Mouse (Mus musculus) hindbrain, embryonic 11.5 days (tissue): ENCODE results near the gene Prkn. TPM values are rescaled to one million over a fixed set of nuclear protein-coding genes. Genes with fewer than 3 reads are reported as not detected.

Source experiments
- ATAC-seq: fragments of 200-750 bp; cut with Nextera tagmentation; 2 replicates; pipeline ENCODE4 v1.8.0; 2017; ENCODE audit warnings: mild to moderate bottlenecking, moderate TSS enrichment, moderate library complexity; ENCODE audit not compliant: low FRiP score
- DNase-seq: peaks from one replicate; pipeline ENCODE4 v3.0.0-alpha.2; 2015; ENCODE audit warnings: low spot score
- H3K27ac ChIP-seq: fragments of 300-500 bp; sonication (generic); 2 replicates; pipeline ENCODE4 v1.5.1; 2014; ENCODE audit warnings: mild to moderate bottlenecking, low read depth, low read length
- H3K27me3 ChIP-seq: fragments of 300-500 bp; sonication (generic); 2 replicates; pipeline ENCODE4 v1.6.1; 2014; ENCODE audit warnings: mild to moderate bottlenecking, low read length, moderate library complexity, mixed read lengths; ENCODE audit not compliant: control insufficient read depth, insufficient read depth
- H3K36me3 ChIP-seq: fragments of 300-500 bp; sonication (generic); 2 replicates; pipeline ENCODE4 v1.6.1; 2014; ENCODE audit warnings: mild to moderate bottlenecking, low read length, moderate library complexity, mixed read lengths; ENCODE audit not compliant: control insufficient read depth, insufficient read depth
- H3K4me1 ChIP-seq: fragments of 300-500 bp; sonication (generic); replicated peaks from 2 replicates; pipeline ENCODE4 v1.6.1; 2014; ENCODE audit warnings: low read length, mixed read lengths; ENCODE audit not compliant: control insufficient read depth, insufficient read depth
- H3K4me2 ChIP-seq: fragments of 300-500 bp; sonication (generic); replicated peaks from 2 replicates; pipeline ENCODE4 v1.6.1; 2014; ENCODE audit warnings: mild to moderate bottlenecking, low read depth, low read length
- H3K4me3 ChIP-seq: fragments of 300-500 bp; sonication (generic); 2 replicates; pipeline ENCODE4 v1.5.1; 2014; ENCODE audit warnings: low read depth, low read length
- H3K9ac ChIP-seq: fragments of 300-500 bp; sonication (generic); 2 replicates; pipeline ENCODE4 v1.6.1; 2014; ENCODE audit warnings: low read depth, low read length
- H3K9me3 ChIP-seq: fragments of 300-500 bp; sonication (generic); 2 replicates; pipeline ENCODE4 v1.6.1; 2016; ENCODE audit warnings: low read length; ENCODE audit not compliant: control insufficient read depth
- WGBS: fragments of 180-500 bp; shearing (Covaris S2); extraction: QIAGEN DNeasy Blood & Tissue Kit; methylation state at CpG from one replicate; pipeline ENCODE4 v1.1.7; 2014; 5-methylcytosine and 5-hydroxymethylcytosine counted together
- polyA plus RNA-seq: library from polyadenylated mRNA; unstranded; fragments of >200 nt; fragmentation: Nextera tagmentation; extraction: Ambion mirVana; gene quantifications from 2 replicates; pipeline ENCODE4 v1.2.1, GENCODE M21; 2014

The Prkn gene
- polyA plus RNA-seq, 1 experiment from 2014 or later = 1.9 TPM

DNA sequence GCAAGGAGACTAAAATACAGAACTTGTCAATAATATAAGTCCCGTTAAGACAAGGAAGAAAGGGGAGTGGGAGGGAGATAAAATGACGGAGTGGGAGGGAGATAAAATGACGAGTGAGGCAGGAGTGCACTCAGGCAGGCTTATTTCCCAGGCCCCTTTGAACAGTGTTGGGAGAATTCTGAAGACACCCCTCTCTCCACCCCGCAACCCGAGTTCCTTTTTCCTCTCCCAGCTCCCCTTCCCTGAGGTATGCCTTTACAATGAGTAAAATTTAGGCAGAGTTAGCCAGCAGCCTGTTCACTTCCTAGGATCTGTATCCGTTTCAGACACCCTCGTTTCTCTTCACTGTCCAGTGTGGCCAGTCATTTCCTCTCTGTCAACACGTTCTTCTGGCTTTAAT lies 1073.4 kb downstream of the Prkn start:
- Histone ChIP-seq H3K9me3 (no peaks in the 10 kb centered on the region), H3K4me3 (no peak overlapping the region), H3K36me3 (no peaks in the 10 kb centered on the region), H3K9ac (no peak overlapping the region), H3K4me2 (peak overlapping the region; percentile 39; the same call in 1 of the 2 replicates), H3K4me1 (no peaks in the 10 kb centered on the region), H3K27ac (no peak overlapping the region), H3K27me3 (no peaks in the 10 kb centered on the region)
- ATAC-seq = no peak
- peak; percentile 34 for DNase-seq
- 10% methylated on average over 8 of the region's 8 CpGs for WGBS

DNA sequence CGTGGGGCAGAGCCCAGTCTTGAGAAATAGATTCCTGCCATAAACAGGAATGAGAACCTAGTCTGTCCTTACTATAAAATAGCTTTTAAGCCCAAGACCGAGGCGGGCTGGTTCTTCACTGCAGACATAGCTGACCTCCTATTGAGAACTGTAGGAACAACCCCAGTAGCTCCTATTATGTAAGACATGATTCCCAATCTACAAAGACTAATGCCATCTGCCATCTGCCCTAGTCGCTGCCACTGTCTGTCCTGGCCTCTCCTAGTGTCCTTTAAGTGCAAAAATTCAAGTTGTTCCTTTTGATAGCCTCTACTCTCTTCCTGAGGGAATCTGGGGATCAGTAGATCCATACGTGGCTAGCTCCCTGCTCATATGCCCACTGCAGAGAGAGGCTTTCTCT lies 1074.3 kb downstream of the Prkn start:
- no peaks in the 10 kb centered on the region for H3K9me3 ChIP-seq
- H3K4me2 ChIP-seq = no peak overlapping the region
- no peak overlapping the region for H3K27ac ChIP-seq
- H3K9ac ChIP-seq = no peak overlapping the region
- H3K36me3 ChIP-seq = no peaks in the 10 kb centered on the region
- no peak for DNase-seq
- no peak for ATAC-seq
- no peak overlapping the region for H3K4me3 ChIP-seq
- WGBS = 68% methylated on average over 5 of the region's 5 CpGs
- no peaks in the 10 kb centered on the region for H3K4me1 ChIP-seq
- H3K27me3 ChIP-seq = no peaks in the 10 kb centered on the region

DNA sequence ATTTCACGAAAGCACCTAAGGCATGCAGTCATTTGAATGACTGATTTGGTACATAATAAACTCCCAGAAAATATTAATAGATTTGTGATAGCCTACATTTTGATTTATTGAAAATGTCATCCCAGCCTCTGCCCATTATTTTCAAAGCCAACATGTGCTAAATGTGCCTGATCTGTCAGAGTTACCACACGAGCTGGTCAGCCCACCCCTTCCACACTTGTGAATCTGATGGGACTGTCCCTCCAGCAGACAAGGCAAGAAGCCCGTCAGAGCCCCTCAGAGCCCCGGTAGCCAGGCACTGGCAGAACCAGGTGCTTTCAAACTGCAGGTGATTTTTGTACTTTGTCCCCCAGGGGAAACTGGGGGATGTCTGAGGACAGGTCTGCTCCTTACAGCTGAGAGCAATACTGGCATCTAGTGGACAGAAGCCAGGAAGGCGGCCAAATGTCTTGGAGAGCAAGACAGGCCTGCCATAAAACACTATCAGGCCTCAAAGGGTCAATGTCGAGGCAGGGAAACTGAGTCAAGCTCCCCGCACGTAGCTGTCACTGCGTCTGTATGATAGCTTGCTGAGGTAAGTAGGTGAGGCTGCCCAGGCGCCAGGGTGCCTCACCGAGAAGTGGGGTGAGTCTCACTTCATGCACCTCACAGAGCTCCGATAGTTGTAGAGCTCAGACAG lies 1078.1 kb downstream of the Prkn start:
- H3K4me3 ChIP-seq = no peak overlapping the region
- no peaks in the 10 kb centered on the region for H3K36me3 ChIP-seq
- no peak overlapping the region for H3K27ac ChIP-seq
- no peak overlapping the region for H3K4me2 ChIP-seq
- no peaks in the 10 kb centered on the region for H3K27me3 ChIP-seq
- WGBS = 50% methylated on average over 12 of the region's 12 CpGs
- ATAC-seq (no peak), DNase-seq (peak; percentile 49)
- no peaks in the 10 kb centered on the region for H3K9me3 ChIP-seq
- H3K4me1 ChIP-seq = no peaks in the 10 kb centered on the region
- no peak overlapping the region for H3K9ac ChIP-seq

DNA sequence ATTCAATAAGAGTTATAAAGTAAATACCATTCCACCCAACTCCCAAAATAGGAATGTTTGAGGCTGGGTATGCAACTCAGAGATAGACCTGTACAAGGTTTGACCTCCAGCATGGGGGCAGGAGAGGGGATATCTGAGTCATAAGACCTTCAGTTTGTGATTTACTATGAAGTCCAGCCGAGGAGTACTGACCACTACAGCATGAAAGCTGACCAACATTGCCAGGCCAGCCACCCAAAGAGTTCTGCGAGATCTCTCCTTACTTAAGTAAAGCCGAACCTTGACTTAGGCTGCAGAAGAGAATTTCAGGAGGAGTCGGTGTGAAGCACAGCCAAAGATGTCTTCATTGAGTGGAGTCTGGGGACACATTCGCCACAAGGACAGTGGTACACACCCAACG lies 1079.4 kb downstream of the Prkn start:
- Histone ChIP-seq H3K9me3 (no peaks in the 10 kb centered on the region), H3K36me3 (no peaks in the 10 kb centered on the region), H3K4me2 (no peak overlapping the region), H3K27me3 (no peaks in the 10 kb centered on the region), H3K9ac (no peak overlapping the region), H3K4me1 (no peaks in the 10 kb centered on the region), H3K27ac (no peak overlapping the region), H3K4me3 (no peak overlapping the region)
- WGBS = 87% methylated on average over 6 of the region's 6 CpGs
- DNase-seq = no peak
- ATAC-seq = no peak

DNA sequence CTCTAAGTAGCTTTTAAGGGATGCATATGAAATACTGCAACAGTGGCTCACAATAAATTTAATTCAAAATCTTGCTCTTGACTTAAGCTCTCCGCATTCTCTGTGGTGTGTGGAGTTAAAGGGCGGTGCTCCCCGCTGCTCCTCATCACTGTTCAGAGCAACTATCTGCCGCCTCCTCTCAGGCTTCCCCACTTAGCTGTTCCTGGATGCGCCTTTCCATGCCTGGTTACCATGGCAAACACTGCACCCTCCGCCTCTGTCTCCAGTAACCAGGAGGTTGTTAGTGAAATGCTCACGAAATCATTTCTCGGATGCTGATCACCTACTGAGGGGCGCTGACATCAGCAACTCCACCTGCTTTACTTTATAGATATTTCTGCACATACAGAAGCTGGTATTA lies 1080.8 kb downstream of the Prkn start:
- H3K27ac ChIP-seq = no peak overlapping the region
- no peak overlapping the region for H3K4me3 ChIP-seq
- no peaks in the 10 kb centered on the region for H3K27me3 ChIP-seq
- H3K9ac ChIP-seq = no peak overlapping the region
- ATAC-seq = no peak
- no peaks in the 10 kb centered on the region for H3K36me3 ChIP-seq
- no peak overlapping the region for H3K4me2 ChIP-seq
- H3K4me1 ChIP-seq = no peaks in the 10 kb centered on the region
- H3K9me3 ChIP-seq = no peaks in the 10 kb centered on the region
- DNase-seq = no peak
- WGBS = 78% methylated on average over 9 of the region's 9 CpGs

DNA sequence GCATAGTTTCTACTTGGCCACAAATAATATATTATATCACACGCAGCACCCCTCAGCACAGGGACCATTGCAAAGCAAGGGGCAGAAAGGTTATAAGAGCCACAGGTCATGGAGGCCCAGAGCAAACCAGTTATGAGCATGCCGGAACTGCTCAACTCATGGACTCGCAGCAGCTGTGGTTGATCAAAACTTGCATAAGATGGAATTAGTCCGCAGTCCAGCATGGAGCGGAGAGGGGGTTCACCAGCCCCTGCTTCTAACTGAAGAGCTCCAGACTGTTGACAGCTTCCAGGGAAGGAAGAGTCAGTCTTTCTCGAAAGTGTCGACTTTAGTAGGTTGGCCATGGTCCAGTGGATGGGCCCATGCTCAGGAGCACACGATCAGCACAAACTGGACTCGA lies 1083.8 kb downstream of the Prkn start:
- no peaks in the 10 kb centered on the region for H3K27me3 ChIP-seq
- H3K4me2 ChIP-seq = no peak overlapping the region
- H3K4me3 ChIP-seq = no peak overlapping the region
- no peaks in the 10 kb centered on the region for H3K9me3 ChIP-seq
- no peak overlapping the region for H3K27ac ChIP-seq
- ATAC-seq (no peak), DNase-seq (no peak)
- no peaks in the 10 kb centered on the region for H3K36me3 ChIP-seq
- 96% methylated on average over 9 of the region's 9 CpGs for WGBS
- no peaks in the 10 kb centered on the region for H3K4me1 ChIP-seq
- no peak overlapping the region for H3K9ac ChIP-seq

DNA sequence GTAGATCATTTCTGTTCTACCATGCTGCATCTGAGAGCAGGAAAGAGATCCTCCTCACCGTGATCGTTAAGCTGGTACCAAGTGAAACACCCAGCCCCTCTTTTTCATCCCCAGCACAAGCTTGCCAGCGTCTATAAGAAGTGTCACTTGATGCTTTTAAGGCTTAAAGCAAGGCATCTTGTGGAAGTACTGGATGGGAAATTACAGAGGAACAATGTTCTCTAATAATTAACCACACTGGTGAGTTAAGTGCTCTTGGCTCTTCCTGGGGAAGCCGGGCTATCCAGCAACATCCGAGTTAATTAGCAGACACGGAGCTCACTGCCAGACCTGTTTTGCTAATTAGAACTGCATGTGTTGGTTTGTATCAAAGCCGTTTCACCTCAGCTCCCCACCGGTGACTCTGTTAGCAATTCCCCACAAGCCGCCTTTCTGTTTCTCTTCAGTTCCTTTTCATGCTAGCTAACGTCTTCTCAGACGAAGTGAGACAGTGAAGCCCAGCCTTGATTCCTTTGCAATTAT lies 1086.7 kb downstream of the Prkn start:
- WGBS = 45% methylated on average over 11 of the region's 11 CpGs
- Histone ChIP-seq H3K4me2 (no peak overlapping the region), H3K27ac (no peak overlapping the region)

DNA sequence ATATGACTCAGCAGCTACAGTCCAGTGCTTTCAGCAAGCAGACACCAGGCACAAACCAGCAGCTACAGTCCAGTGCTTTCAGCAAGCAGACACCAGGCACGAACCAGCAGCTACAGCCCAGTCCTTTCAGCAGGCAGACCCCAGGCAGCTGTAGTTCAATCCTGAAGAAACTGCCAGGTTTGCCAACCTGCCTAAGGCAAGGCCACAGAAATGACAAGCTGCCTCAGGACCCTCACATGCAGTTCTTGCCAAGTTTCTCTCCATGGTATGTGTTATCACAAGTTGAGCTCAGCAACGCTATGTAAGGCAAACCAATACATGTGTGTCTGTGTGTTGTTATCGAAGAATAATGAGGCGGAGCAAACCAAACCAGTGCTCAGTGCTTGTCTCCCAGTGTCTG lies 1091.5 kb downstream of the Prkn start:
- H3K4me3 ChIP-seq = no peak overlapping the region
- no peak overlapping the region for H3K27ac ChIP-seq
- DNase-seq (no peak), ATAC-seq (no peak)
- H3K9ac ChIP-seq = no peak overlapping the region
- H3K4me2 ChIP-seq = no peak overlapping the region
- no peaks in the 10 kb centered on the region for H3K9me3 ChIP-seq
- no peaks in the 10 kb centered on the region for H3K27me3 ChIP-seq
- no peaks in the 10 kb centered on the region for H3K4me1 ChIP-seq
- WGBS = 94% methylated on average over 4 of the region's 4 CpGs
- H3K36me3 ChIP-seq = no peaks in the 10 kb centered on the region

More for the DNA sequence above, 1086.7 kb downstream of the Prkn start:
- no peak overlapping the region for H3K9ac ChIP-seq
- ATAC-seq (no peak), DNase-seq (no peak)
- no peaks in the 10 kb centered on the region for H3K27me3 ChIP-seq
- no peak overlapping the region for H3K4me3 ChIP-seq
- H3K36me3 ChIP-seq = no peaks in the 10 kb centered on the region
- H3K4me1 ChIP-seq = no peaks in the 10 kb centered on the region
- H3K9me3 ChIP-seq = no peaks in the 10 kb centered on the region

DNA sequence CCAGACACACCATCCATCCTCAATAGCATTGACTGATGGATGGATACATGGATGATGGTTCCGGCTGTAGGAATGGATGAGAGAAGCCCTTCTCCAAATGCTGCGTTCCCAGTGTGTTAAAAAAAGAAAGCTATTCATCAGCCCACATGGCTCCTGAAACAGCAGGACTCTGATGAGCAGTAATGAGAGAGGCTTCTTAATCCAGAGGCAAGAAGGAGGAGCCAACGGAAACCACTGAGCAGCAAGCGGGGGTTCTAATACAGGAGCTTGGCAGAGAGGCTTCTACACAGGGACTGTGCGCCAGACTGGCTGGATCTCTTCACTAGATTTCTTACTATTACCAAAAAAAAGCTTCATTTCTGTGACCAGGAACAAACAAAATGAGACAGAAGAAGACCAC lies 1093.6 kb downstream of the Prkn start:
- Histone ChIP-seq H3K4me3 (no peak overlapping the region), H3K4me2 (no peak overlapping the region), H3K9me3 (no peaks in the 10 kb centered on the region), H3K4me1 (no peaks in the 10 kb centered on the region), H3K36me3 (no peaks in the 10 kb centered on the region), H3K27me3 (no peaks in the 10 kb centered on the region), H3K9ac (no peak overlapping the region), H3K27ac (no peak overlapping the region)
- WGBS = 69% methylated on average over 5 of the region's 5 CpGs
- ATAC-seq = no peak
- no peak for DNase-seq
